Mouse (Mus musculus): ENCODE measurements around the gene Hhat.

DNA sequence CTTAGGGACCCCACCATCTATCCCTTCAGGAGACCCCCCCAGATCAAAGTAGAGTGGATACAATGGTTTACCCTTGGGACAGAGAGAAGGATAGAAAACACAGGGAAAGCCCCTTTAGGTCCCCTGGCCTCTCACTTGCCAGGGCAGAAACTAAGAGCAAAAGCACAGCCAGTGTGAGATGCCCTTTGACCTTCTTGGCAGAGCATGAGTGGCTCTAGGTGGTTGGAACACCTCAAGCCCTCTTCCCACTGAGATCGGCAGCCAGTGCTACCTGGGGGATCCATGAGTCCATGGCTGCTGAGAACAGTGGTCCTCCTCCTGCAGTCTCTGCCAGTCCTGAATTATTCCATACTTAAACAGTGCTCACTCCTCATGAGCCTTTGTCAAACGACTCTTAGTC, 44.8 kb upstream of the Hhat start:
- TF ChIP-seq POLR2A (IDR thresholded peaks at IDR 0.05; ENCODE audit: insufficient read depth, low read length), result no peak
- TF ChIP-seq CTCF (IDR thresholded peaks at IDR 0.05; ENCODE audit: low read depth, low read length), result no peak
- TF ChIP-seq EP300 (IDR thresholded peaks at IDR 0.05; ENCODE audit: insufficient read depth, low read depth, low read length), result no peak

Measured in ES-Bruce4 (cell line).